8 mouse cellular contexts compared by ENCODE assay signal in genomic region chr2:37734979-37735806, GRCm38 (mm10). TPM values are rescaled to one million over a fixed set of nuclear protein-coding genes. Genes with fewer than 3 reads are reported as not detected.
DNase-seq lines count a peak whose midpoint lies in the region; ATAC-seq and TF ChIP-seq lines count a peak whose summit lies in the region.

No protein-coding gene starts in this region.

- no peak for TF ChIP-seq CTCF in kidney, postnatal 0 days (IDR thresholded peaks at IDR 0.05; ENCODE audit: low read depth)
- TF ChIP-seq CTCF in lung, postnatal 0 days (IDR thresholded peaks at IDR 0.05): no peak
- no peak for TF ChIP-seq CTCF in small intestine, adult 2 months (IDR thresholded peaks at IDR 0.05; ENCODE audit: extremely low read depth, insufficient read length, insufficient replicate concordance, low read depth, low read length)
- TF ChIP-seq CTCF in cerebellum, adult 2 months (IDR thresholded peaks at IDR 0.05; ENCODE audit: borderline replicate concordance, insufficient read depth, low read depth, low read length): no peak

- no peaks in the 10 kb centered on the region for H3K36me3 ChIP-seq in kidney, postnatal 0 days (ENCODE audit: insufficient read depth, low read length)
- no peaks in the 10 kb centered on the region for H3K36me3 ChIP-seq in hindbrain, embryonic 12.5 days
- H3K36me3 ChIP-seq in lung, postnatal 0 days (ENCODE audit: insufficient read depth, low read length): no peaks in the 10 kb centered on the region
- H3K36me3 ChIP-seq in small intestine, adult 2 months (ENCODE audit: control insufficient read depth, insufficient read depth, low read length): no peaks in the 10 kb centered on the region

- no peak for TF ChIP-seq EP300 in lung, postnatal 0 days (IDR thresholded peaks at IDR 0.05)

- peak overlapping the region; percentile 44 for H3K4me2 ChIP-seq in kidney, postnatal 0 days (ENCODE audit: low read length)
- peak overlapping the region; percentile 37 for H3K4me2 ChIP-seq in hindbrain, embryonic 12.5 days (replicated peaks)
- H3K4me2 ChIP-seq in lung, postnatal 0 days (replicated peaks; ENCODE audit: low read depth, low read length): peak overlapping the region; percentile 42

- H3K27ac ChIP-seq in kidney, postnatal 0 days: no peak overlapping the region
- H3K27ac ChIP-seq in hindbrain, embryonic 12.5 days: 0 out of 2 replicates have a peak overlapping the region, but pooled peaks have one; percentile 1
- no peak overlapping the region for H3K27ac ChIP-seq in lung, postnatal 0 days (ENCODE audit: low read length)
- no peak overlapping the region for H3K27ac ChIP-seq in small intestine, adult 2 months (ENCODE audit: insufficient read depth, low read depth, low read length)
- no peak overlapping the region for H3K27ac ChIP-seq in cerebellum, adult 2 months (ENCODE audit: insufficient read depth, low read length)

- H3K4me3 ChIP-seq in kidney, postnatal 0 days (replicated peaks; ENCODE audit: low read depth, low read length): no peak overlapping the region
- H3K4me3 ChIP-seq in hindbrain, embryonic 12.5 days: 0 out of 2 replicates have a peak overlapping the region, but pooled peaks have one; percentile 10
- peak overlapping the region; percentile 16; the same call in 1 of the 2 replicates for H3K4me3 ChIP-seq in lung, postnatal 0 days (ENCODE audit: low read depth, low read length)
- H3K4me3 ChIP-seq in small intestine, adult 2 months (ENCODE audit: low read depth, low read length): 0 out of 2 replicates have a peak overlapping the region, but pooled peaks have one; percentile 16
- H3K4me3 ChIP-seq in cerebellum, adult 2 months (replicated peaks; ENCODE audit: insufficient read depth, low read depth, low read length): no peak overlapping the region

- ATAC-seq in kidney, postnatal 0 days (replicated peaks; ENCODE audit: low FRiP score, low read depth): no peak
- peak; percentile 22; the same call in 1 of the 2 replicates for ATAC-seq in common myeloid progenitor, adult 5-6 weeks (replicated peaks; ENCODE audit: low read depth, poor library complexity, severe bottlenecking)
- ATAC-seq in hindbrain, embryonic 12.5 days (ENCODE audit: low FRiP score): peak; percentile 73; the same call in 1 of the 2 replicates
- ATAC-seq in lung, postnatal 0 days: peak; percentile 52; the same call in 1 of the 2 replicates

- 23% methylated on average over 17 of the region's 17 CpGs for WGBS in kidney, postnatal 0 days
- WGBS in hindbrain, embryonic 12.5 days: 12% methylated on average over 17 of the region's 17 CpGs
- WGBS in lung, postnatal 0 days: 15% methylated on average over 17 of the region's 17 CpGs
- WGBS in small intestine, adult 2 months: 32% methylated on average over 17 of the region's 17 CpGs
- 35% methylated on average over 17 of the region's 17 CpGs for WGBS in cerebellum, adult 2 months

- 0 out of 2 replicates have a peak, but pooled peaks cover 7% of the 10 kb centered on the region for H3K4me1 ChIP-seq in kidney, postnatal 0 days (replicated peaks; ENCODE audit: insufficient read depth, low read length)
- peaks cover 9% of the 10 kb centered on the region for H3K4me1 ChIP-seq in hindbrain, embryonic 12.5 days
- H3K4me1 ChIP-seq in lung, postnatal 0 days (ENCODE audit: insufficient read depth, low read depth, low read length): no peaks in the 10 kb centered on the region
- peaks cover 5% of the 10 kb centered on the region for H3K4me1 ChIP-seq in small intestine, adult 2 months (ENCODE audit: control insufficient read depth, insufficient read depth, insufficient read length, low read length)
- H3K4me1 ChIP-seq in cerebellum, adult 2 months (ENCODE audit: control insufficient read depth, insufficient read depth, low read length): no peaks in the 10 kb centered on the region

- no peak overlapping the region for H3K9ac ChIP-seq in kidney, postnatal 0 days (ENCODE audit: low read depth, low read length)
- peak overlapping the region; percentile 42; the same call in 1 of the 2 replicates for H3K9ac ChIP-seq in hindbrain, embryonic 12.5 days
- H3K9ac ChIP-seq in lung, postnatal 0 days (replicated peaks; ENCODE audit: low read depth): no peak overlapping the region

- DNase-seq in kidney, postnatal 0 days (ENCODE audit: low spot score): peak; percentile 47
- no peak for DNase-seq in kidney, adult 8-10 months
- DNase-seq in lung, postnatal 0 days (ENCODE audit: low spot score): peak; percentile 57
- no peak for DNase-seq in cerebellum, adult 2 months
- DNase-seq in layer of hippocampus, postnatal 10 days (ENCODE audit: low spot score in 2 of 2): no peak

- no peaks in the 10 kb centered on the region for H3K9me3 ChIP-seq in kidney, postnatal 0 days (replicated peaks; ENCODE audit: low read length)
- H3K9me3 ChIP-seq in hindbrain, embryonic 12.5 days (replicated peaks): no peaks in the 10 kb centered on the region
- no peaks in the 10 kb centered on the region for H3K9me3 ChIP-seq in lung, postnatal 0 days (ENCODE audit: low read length)

- no peak for TF ChIP-seq POLR2A in small intestine, adult 2 months (IDR thresholded peaks at IDR 0.05; ENCODE audit: low read depth, low read length)
- no peak for TF ChIP-seq POLR2A in cerebellum, adult 2 months (IDR thresholded peaks at IDR 0.05; ENCODE audit: borderline replicate concordance, insufficient read depth, low read length)

- H3K27me3 ChIP-seq in kidney, postnatal 0 days (ENCODE audit: insufficient read depth, low read length): no peaks in the 10 kb centered on the region
- H3K27me3 ChIP-seq in hindbrain, embryonic 12.5 days: no peaks in the 10 kb centered on the region
- no peaks in the 10 kb centered on the region for H3K27me3 ChIP-seq in lung, postnatal 0 days (replicated peaks; ENCODE audit: insufficient read depth, low read length)
- no peaks in the 10 kb centered on the region for H3K27me3 ChIP-seq in small intestine, adult 2 months (ENCODE audit: control insufficient read depth, insufficient read depth, low read length)
- H3K27me3 ChIP-seq in cerebellum, adult 2 months (ENCODE audit: control insufficient read depth, insufficient read depth, low read length): no peaks in the 10 kb centered on the region

RNA-seq across cellular contexts. Expression of gene Strbp, which starts 31.5 kb away (rescaled TPM):
- polyA plus RNA-seq in kidney, postnatal 0 days (2015; fragmentation: Nextera tagmentation; extraction: Ambion mirVana): 39.4 and 42.0 TPM in 2 replicates
- 77.1 and 78.9 TPM in 2 replicates for total RNA-seq in common myeloid progenitor, adult 5-6 weeks (2017)
- polyA plus RNA-seq in hindbrain, embryonic 12.5 days (2016; fragmentation: Nextera tagmentation; extraction: Ambion mirVana): 102 and 107 TPM in 2 replicates
- 16.8 and 19.6 TPM in 2 replicates for polyA plus RNA-seq in lung, postnatal 0 days (2015; fragmentation: Nextera tagmentation; extraction: Ambion mirVana)
- 1.2 and 2.7 TPM in 2 replicates for polyA plus RNA-seq in small intestine, adult 2 months (2012; rRNA removed)
- 49.5 and 50.6 TPM in 2 replicates for polyA plus RNA-seq in cerebellum, adult 2 months (2012; rRNA removed)
- 100 to 1,000 TPM; 177 to 197 TPM for total RNA-seq in layer of hippocampus, postnatal 10 days (2021)

RNA-seq across cellular contexts. Expression of gene Crb2, which starts 40.9 kb away (rescaled TPM):
- 3.1 and 3.3 TPM in 2 replicates for polyA plus RNA-seq in kidney, postnatal 0 days (2015; fragmentation: Nextera tagmentation; extraction: Ambion mirVana)
- not detected in 2 replicates for total RNA-seq in common myeloid progenitor, adult 5-6 weeks (2017)
- polyA plus RNA-seq in hindbrain, embryonic 12.5 days (2016; fragmentation: Nextera tagmentation; extraction: Ambion mirVana): 12.3 and 14.7 TPM in 2 replicates
- 0.39 and 0.40 TPM in 2 replicates for polyA plus RNA-seq in lung, postnatal 0 days (2015; fragmentation: Nextera tagmentation; extraction: Ambion mirVana)
- polyA plus RNA-seq in small intestine, adult 2 months (2012; rRNA removed): 0.14 and 0.48 TPM in 2 replicates
- 1.1 and 1.4 TPM in 2 replicates for polyA plus RNA-seq in cerebellum, adult 2 months (2012; rRNA removed)
- total RNA-seq in layer of hippocampus, postnatal 10 days (2021): 1 to 10 TPM; 6.8 to 7.7 TPM

Comparison
In these comparisons a context has a peak if more than half of its experiments do, and no peak if none do; other contexts are left out.
1. DNase-seq: peak in kidney, postnatal 0 days (single experiment) and lung, postnatal 0 days (single experiment); none in kidney, adult 8-10 months (0 of 2), cerebellum, adult 2 months (0 of 2) and layer of hippocampus, postnatal 10 days (0 of 2).
2. H3K4me3 ChIP-seq: peak in hindbrain, embryonic 12.5 days (single experiment), lung, postnatal 0 days (single experiment) and small intestine, adult 2 months (single experiment); none in kidney, postnatal 0 days (single experiment) and cerebellum, adult 2 months (single experiment).
3. Peak in every context shown above with its lines, with median percentiles within 50 percentile points of each other: H3K4me2 ChIP-seq.